Mouse (Mus musculus): ENCODE measurements around the gene Gmpr. TPM values are rescaled to one million over a fixed set of nuclear protein-coding genes. Genes with fewer than 3 reads are reported as not detected.
A peak's percentile ranks its signal among the peaks of the same experiment; 100 is the strongest.

Gene Gmpr
- polyA plus RNA-seq, 1 experiment from 2014 or later, result 39.5 TPM

DNA sequence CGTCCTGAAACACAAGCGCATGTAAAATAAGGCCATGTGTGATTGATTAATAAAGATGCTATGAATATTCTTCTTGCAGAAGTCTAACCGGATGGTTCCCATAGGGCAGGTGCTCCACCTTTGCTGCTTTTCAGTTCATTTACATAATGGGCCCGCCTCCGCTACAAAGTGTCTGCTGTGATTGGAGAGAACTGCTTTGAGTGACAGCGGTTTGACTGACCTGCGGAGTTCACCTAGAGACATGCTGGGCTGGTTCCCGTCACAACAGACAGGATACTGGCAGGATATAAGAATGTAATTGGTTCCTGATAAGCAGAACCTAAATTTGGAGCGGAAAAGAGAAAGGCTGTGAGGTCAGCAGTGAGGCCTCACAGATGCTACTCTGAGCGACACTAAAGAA is 13.4 kb upstream of the Gmpr start:
- H3K27me3 ChIP-seq (ENCODE audit: control insufficient read depth, insufficient read depth, low read length), result no peaks in the 10 kb centered on the region
- H3K4me3 ChIP-seq (replicated peaks; ENCODE audit: low read length), result peak overlapping the region; percentile 13
- no peak overlapping the region for H3K27ac ChIP-seq
- H3K9me3 ChIP-seq (ENCODE audit: control insufficient read depth, low read length), result no peaks in the 10 kb centered on the region
- WGBS, result 41% methylated on average over 10 of the region's 10 CpGs
- ATAC-seq (ENCODE audit: low FRiP score), result no peak
- H3K4me2 ChIP-seq (replicated peaks), result peak overlapping the region; percentile 36
- no peak overlapping the region; the same call in 1 of the 2 replicates for H3K9ac ChIP-seq
- no peak for DNase-seq (ENCODE audit: low spot score)
- no peaks in the 10 kb centered on the region for H3K36me3 ChIP-seq (replicated peaks; ENCODE audit: control insufficient read depth, insufficient read depth)
- H3K4me1 ChIP-seq (replicated peaks; ENCODE audit: control insufficient read depth, insufficient read depth, low read length), result no peaks in the 10 kb centered on the region

DNA sequence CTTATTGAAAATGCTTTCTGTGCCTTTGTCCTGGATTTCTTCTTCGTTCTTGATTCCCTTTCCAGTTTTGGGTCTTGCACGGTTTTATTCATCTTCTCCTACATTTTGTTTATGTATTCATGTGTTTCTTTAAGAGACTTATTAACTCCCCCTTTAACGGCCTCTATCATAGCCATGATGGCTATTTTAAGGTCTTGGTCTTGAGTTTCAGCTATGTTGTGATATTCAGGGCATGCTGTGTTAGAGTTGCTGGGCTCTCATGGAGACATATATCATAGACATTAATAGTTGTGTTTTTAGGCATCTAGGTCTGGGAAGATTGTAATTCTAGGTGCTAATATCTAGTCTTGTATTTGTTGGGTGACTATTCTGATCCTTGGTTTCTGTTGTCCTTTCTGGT is 8.6 kb upstream of the Gmpr start:
- Histone ChIP-seq H3K27ac (no peak overlapping the region), H3K9ac (no peak overlapping the region), H3K27me3 (ENCODE audit: control insufficient read depth, insufficient read depth, low read length) (no peaks in the 10 kb centered on the region), H3K9me3 (ENCODE audit: control insufficient read depth, low read length) (peaks cover 5% of the 10 kb centered on the region; the same call in 1 of the 2 replicates), H3K4me2 (replicated peaks) (no peak overlapping the region), H3K4me3 (replicated peaks; ENCODE audit: low read length) (no peak overlapping the region), H3K4me1 (replicated peaks; ENCODE audit: control insufficient read depth, insufficient read depth, low read length) (no peaks in the 10 kb centered on the region), H3K36me3 (replicated peaks; ENCODE audit: control insufficient read depth, insufficient read depth) (no peaks in the 10 kb centered on the region)
- 86% methylated on average over 3 of the region's 3 CpGs for WGBS
- ATAC-seq (ENCODE audit: low FRiP score), result no peak
- no peak for DNase-seq (ENCODE audit: low spot score)

DNA sequence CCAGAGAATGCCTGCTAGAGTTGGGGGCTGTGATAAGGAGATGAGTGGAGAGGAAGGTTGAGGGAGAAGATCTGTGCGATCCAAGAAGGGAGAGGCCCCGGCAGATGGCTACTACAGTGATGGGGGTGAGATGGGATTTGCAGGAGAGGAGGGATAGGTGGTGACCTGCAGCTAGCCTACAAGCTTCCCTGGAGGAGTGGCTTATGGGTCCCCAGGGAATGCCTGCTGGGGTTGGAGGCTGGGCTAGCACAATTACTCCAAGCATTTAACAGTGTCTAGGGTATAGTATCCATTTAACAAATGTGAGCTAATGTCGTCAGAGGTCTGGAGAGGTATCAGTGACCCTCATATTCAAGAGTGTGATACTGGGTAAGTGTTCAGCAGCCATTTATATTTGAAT is 7.9 kb upstream of the Gmpr start:
- Histone ChIP-seq H3K4me1 (replicated peaks; ENCODE audit: control insufficient read depth, insufficient read depth, low read length) (no peaks in the 10 kb centered on the region), H3K9ac (no peak overlapping the region), H3K4me3 (replicated peaks; ENCODE audit: low read length) (no peak overlapping the region), H3K9me3 (ENCODE audit: control insufficient read depth, low read length) (peaks cover 5% of the 10 kb centered on the region; the same call in 1 of the 2 replicates), H3K4me2 (replicated peaks) (no peak overlapping the region), H3K27me3 (ENCODE audit: control insufficient read depth, insufficient read depth, low read length) (no peaks in the 10 kb centered on the region), H3K36me3 (replicated peaks; ENCODE audit: control insufficient read depth, insufficient read depth) (no peaks in the 10 kb centered on the region), H3K27ac (no peak overlapping the region)
- no peak for ATAC-seq (ENCODE audit: low FRiP score)
- DNase-seq (ENCODE audit: low spot score), result no peak
- WGBS, result 95% methylated on average over 3 of the region's 3 CpGs

DNA sequence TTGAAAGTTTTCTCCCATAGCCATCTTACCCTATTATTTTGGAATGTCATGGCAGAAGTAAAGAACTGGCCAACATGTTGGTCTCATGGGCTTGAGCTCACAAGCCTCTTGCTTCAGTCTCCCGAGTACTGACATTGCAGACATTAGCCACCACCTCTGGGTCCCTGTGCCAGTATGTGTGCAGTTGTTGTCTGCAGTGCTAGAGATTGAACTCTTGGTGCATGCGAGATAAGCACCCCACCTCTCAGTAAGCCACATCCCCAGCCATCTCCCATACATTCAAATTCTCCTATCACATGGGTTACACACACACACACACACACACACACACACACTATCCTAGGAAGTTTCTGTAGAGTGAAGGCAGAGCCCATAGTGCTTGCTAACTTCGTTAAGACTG is 7.3 kb upstream of the Gmpr start:
- no peaks in the 10 kb centered on the region for H3K4me1 ChIP-seq (replicated peaks; ENCODE audit: control insufficient read depth, insufficient read depth, low read length)
- peaks cover 5% of the 10 kb centered on the region; the same call in 1 of the 2 replicates for H3K9me3 ChIP-seq (ENCODE audit: control insufficient read depth, low read length)
- H3K27ac ChIP-seq, result no peak overlapping the region
- no peaks in the 10 kb centered on the region for H3K27me3 ChIP-seq (ENCODE audit: control insufficient read depth, insufficient read depth, low read length)
- 88% methylated on average over 3 of the region's 3 CpGs for WGBS
- H3K4me2 ChIP-seq (replicated peaks), result no peak overlapping the region
- ATAC-seq (ENCODE audit: low FRiP score) (no peak), DNase-seq (ENCODE audit: low spot score) (no peak)
- no peaks in the 10 kb centered on the region for H3K36me3 ChIP-seq (replicated peaks; ENCODE audit: control insufficient read depth, insufficient read depth)
- no peak overlapping the region for H3K4me3 ChIP-seq (replicated peaks; ENCODE audit: low read length)
- no peak overlapping the region for H3K9ac ChIP-seq

DNA sequence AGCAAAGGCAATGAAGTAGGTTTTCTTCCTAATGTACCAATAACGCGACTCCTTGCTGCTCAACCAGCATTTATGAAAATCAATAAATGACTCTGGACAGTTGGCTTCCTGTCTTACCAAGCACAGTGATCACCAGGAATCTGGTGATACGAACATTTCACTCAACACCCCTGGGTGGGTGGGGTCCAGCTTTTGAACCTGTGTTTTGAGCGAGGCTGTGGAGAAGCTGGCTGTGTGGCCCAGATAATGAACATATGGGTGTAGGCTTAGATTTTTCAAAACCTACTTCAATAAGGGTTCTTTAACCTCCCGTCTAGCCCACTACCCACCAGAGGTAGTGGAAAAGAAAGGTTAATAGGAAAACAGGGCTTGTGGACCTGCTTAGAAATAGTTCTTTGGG is 4.5 kb upstream of the Gmpr start:
- 91% methylated on average over 5 of the region's 5 CpGs for WGBS
- DNase-seq (ENCODE audit: low spot score), result no peak

DNA sequence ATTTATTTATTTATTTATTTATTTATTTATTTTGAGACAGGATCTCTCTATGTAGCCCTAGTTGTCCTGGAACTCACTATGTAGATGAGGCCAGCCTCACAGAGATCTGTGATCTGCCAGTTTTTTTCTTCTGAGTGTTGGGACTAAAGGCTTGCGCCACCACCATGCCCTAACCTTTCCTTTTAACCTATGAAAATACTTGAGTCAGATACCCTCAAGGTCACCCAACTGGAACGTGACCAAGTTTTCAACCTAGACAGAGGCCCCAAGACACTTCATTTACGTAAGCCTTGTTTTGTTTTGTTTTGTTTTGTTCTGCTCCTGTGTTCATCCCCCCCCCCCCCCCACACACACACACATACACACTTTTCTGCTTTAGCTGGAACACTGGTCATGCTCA is 1.7 kb upstream of the Gmpr start:
- 89% methylated on average over 3 of the region's 3 CpGs for WGBS
- Histone ChIP-seq H3K9me3 (ENCODE audit: control insufficient read depth, low read length) (no peaks in the 10 kb centered on the region), H3K27ac (no peak overlapping the region), H3K4me2 (replicated peaks) (no peak overlapping the region), H3K4me3 (replicated peaks; ENCODE audit: low read length) (no peak overlapping the region), H3K27me3 (ENCODE audit: control insufficient read depth, insufficient read depth, low read length) (peaks cover 4% of the 10 kb centered on the region; the same call in 1 of the 2 replicates), H3K4me1 (replicated peaks; ENCODE audit: control insufficient read depth, insufficient read depth, low read length) (peaks cover 8% of the 10 kb centered on the region; the same call in 1 of the 2 replicates), H3K9ac (no peak overlapping the region), H3K36me3 (replicated peaks; ENCODE audit: control insufficient read depth, insufficient read depth) (no peaks in the 10 kb centered on the region)
- ATAC-seq (ENCODE audit: low FRiP score) (no peak), DNase-seq (ENCODE audit: low spot score) (no peak)

More for the DNA sequence above, 4.5 kb upstream of the Gmpr start:
- Histone ChIP-seq H3K9me3 (ENCODE audit: control insufficient read depth, low read length) (peaks cover 5% of the 10 kb centered on the region; the same call in 1 of the 2 replicates), H3K4me1 (replicated peaks; ENCODE audit: control insufficient read depth, insufficient read depth, low read length) (no peaks in the 10 kb centered on the region), H3K27ac (no peak overlapping the region), H3K27me3 (ENCODE audit: control insufficient read depth, insufficient read depth, low read length) (no peaks in the 10 kb centered on the region), H3K36me3 (replicated peaks; ENCODE audit: control insufficient read depth, insufficient read depth) (no peaks in the 10 kb centered on the region), H3K4me3 (replicated peaks; ENCODE audit: low read length) (no peak overlapping the region), H3K4me2 (replicated peaks) (no peak overlapping the region), H3K9ac (no peak overlapping the region)
- ATAC-seq (ENCODE audit: low FRiP score), result no peak

DNA sequence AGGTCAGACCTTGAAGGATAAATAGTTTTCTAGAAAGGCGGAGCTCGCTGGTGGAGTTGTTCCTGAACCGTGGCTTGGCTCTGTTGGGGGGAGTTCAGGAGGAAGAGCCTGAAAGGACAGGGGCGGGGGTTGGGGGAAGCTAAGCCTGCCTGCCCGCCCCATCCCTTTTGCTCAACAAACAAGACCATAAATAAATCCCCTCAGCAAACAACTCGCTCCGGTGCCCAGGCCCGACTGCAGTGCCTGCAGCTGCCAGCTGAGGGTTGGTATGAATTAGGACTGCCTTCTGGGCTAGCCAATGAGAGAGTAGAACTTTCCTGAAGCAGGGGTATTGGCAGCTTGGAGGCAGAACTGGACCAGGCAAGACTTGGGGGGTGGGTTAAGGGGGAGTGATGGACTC is 1.3 kb downstream of the Gmpr start:
- Histone ChIP-seq H3K9ac (peak overlapping the region; percentile 76), H3K4me3 (replicated peaks; ENCODE audit: low read length) (peak overlapping the region; percentile 64), H3K9me3 (ENCODE audit: control insufficient read depth, low read length) (no peaks in the 10 kb centered on the region), H3K27ac (no peak overlapping the region), H3K4me1 (replicated peaks; ENCODE audit: control insufficient read depth, insufficient read depth, low read length) (peaks cover 8% of the 10 kb centered on the region; the same call in 1 of the 2 replicates), H3K4me2 (replicated peaks) (peak overlapping the region; percentile 98), H3K27me3 (ENCODE audit: control insufficient read depth, insufficient read depth, low read length) (peaks cover 4% of the 10 kb centered on the region; the same call in 1 of the 2 replicates), H3K36me3 (replicated peaks; ENCODE audit: control insufficient read depth, insufficient read depth) (no peaks in the 10 kb centered on the region)
- ATAC-seq (ENCODE audit: low FRiP score) (peak; percentile 52; the same call in 1 of the 2 replicates), DNase-seq (ENCODE audit: low spot score) (peak; percentile 60)
- WGBS, result 5% methylated on average over 8 of the region's 8 CpGs

DNA sequence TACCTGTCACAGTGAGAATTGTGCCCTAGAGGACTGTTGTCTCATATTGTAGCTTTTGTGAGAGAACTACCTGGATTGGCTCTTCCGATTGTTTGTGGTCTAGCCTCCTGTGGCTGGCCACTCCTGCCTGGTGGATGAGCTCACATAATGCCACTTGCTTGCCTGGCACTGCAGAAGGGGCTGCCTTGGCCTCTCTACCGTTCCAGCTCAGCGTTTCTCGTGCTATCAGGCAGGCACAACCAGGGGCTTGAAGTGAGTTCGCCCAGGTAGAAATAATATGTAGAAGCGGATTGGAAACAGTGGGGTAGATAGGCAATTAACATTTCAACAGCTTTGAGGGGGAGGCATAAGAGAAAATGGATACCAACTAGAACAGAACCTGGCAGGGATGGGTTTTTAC is 2.1 kb downstream of the Gmpr start:
- H3K4me2 ChIP-seq (replicated peaks), result no peak overlapping the region
- H3K27me3 ChIP-seq (ENCODE audit: control insufficient read depth, insufficient read depth, low read length), result peaks cover 4% of the 10 kb centered on the region; the same call in 1 of the 2 replicates
- DNase-seq (ENCODE audit: low spot score) (no peak), ATAC-seq (ENCODE audit: low FRiP score) (no peak)
- no peak overlapping the region for H3K4me3 ChIP-seq (replicated peaks; ENCODE audit: low read length)
- 64% methylated on average over 6 of the region's 6 CpGs for WGBS
- H3K36me3 ChIP-seq (replicated peaks; ENCODE audit: control insufficient read depth, insufficient read depth), result no peaks in the 10 kb centered on the region
- H3K9me3 ChIP-seq (ENCODE audit: control insufficient read depth, low read length), result no peaks in the 10 kb centered on the region
- peaks cover 8% of the 10 kb centered on the region; the same call in 1 of the 2 replicates for H3K4me1 ChIP-seq (replicated peaks; ENCODE audit: control insufficient read depth, insufficient read depth, low read length)
- H3K9ac ChIP-seq, result no peak overlapping the region
- no peak overlapping the region for H3K27ac ChIP-seq

DNA sequence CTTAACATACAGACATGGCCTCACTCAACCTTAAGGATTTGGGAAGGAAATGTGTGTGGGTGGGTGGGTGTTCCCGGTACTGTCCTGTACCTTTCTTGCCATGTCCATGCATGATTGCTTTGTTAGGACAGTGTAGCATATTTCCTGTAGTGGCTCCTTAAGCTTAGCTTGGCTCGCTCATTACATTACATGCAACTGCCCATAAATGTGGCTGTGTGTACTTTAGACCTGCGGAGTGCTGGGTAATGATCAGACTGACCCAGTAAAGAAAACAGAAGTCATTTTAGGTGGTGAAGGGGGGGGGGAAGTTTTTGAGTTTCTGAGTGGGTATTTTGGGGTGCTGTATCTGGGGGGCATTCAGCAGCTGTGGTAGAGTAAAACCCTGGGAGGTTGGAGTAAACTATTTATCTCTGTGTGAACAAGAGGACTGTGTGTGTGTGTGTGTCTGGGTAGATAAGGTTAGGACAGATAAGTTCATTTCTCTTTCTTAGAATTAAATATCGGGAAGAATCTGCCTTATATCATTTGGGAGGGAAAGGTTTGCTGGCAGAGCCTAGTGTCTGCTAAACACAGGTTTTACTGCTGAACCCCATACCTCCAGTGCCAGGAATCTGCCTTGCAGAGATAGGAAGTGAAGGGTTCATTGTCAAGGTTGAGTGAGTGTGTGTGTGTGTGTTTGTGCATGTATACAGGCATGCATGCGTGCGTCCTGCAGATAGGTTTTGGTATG is 4.6 kb downstream of the Gmpr start:
- Histone ChIP-seq H3K4me1 (replicated peaks; ENCODE audit: control insufficient read depth, insufficient read depth, low read length) (peaks cover 27% of the 10 kb centered on the region), H3K27ac (no peak overlapping the region), H3K4me3 (replicated peaks; ENCODE audit: low read length) (no peak overlapping the region), H3K9ac (no peak overlapping the region), H3K9me3 (ENCODE audit: control insufficient read depth, low read length) (no peaks in the 10 kb centered on the region), H3K4me2 (replicated peaks) (no peak overlapping the region), H3K36me3 (replicated peaks; ENCODE audit: control insufficient read depth, insufficient read depth) (no peaks in the 10 kb centered on the region), H3K27me3 (ENCODE audit: control insufficient read depth, insufficient read depth, low read length) (peaks cover 4% of the 10 kb centered on the region; the same call in 1 of the 2 replicates)
- no peak for ATAC-seq (ENCODE audit: low FRiP score)
- DNase-seq (ENCODE audit: low spot score), result no peak
- WGBS, result 89% methylated on average over 6 of the region's 6 CpGs

Data from hindbrain, embryonic 14.5 days (tissue).